Mouse (Mus musculus) liver, embryonic 15.5 days (tissue): ENCODE measurements around the gene Csad. TPM values are rescaled to one million over a fixed set of nuclear protein-coding genes. Genes with fewer than 3 reads are reported as not detected.

Experiments
- ATAC-seq: fragments of 200-750 bp; cut with Nextera tagmentation; 2 replicates; pipeline ENCODE4 v1.8.0; 2017; ENCODE audit warnings: moderate number of reproducible peaks, mild to moderate bottlenecking, moderate library complexity; ENCODE audit not compliant: insufficient read depth
- H3K27ac ChIP-seq: fragments of 300-500 bp; sonication (generic); replicated peaks from 2 replicates; pipeline ENCODE4 v1.5.1; 2015; ENCODE audit warnings: mild to moderate bottlenecking, inconsistent platforms
- H3K27me3 ChIP-seq: fragments of 300-500 bp; sonication (generic); 2 replicates; pipeline ENCODE4 v1.6.1; 2015; ENCODE audit warnings: mild to moderate bottlenecking, inconsistent platforms
- H3K36me3 ChIP-seq: fragments of 300-500 bp; sonication (generic); replicated peaks from 2 replicates; pipeline ENCODE4 v1.6.1; 2015; ENCODE audit warnings: moderate library complexity, mild to moderate bottlenecking, inconsistent platforms
- H3K4me1 ChIP-seq: fragments of 300-500 bp; sonication (generic); replicated peaks from 2 replicates; pipeline ENCODE4 v1.6.1; 2015; ENCODE audit warnings: inconsistent platforms
- H3K4me2 ChIP-seq: fragments of 300-500 bp; sonication (generic); 2 replicates; pipeline ENCODE4 v1.6.1; 2015; ENCODE audit warnings: moderate library complexity, mild to moderate bottlenecking, inconsistent platforms
- H3K4me3 ChIP-seq: fragments of 300-500 bp; sonication (generic); replicated peaks from 2 replicates; pipeline ENCODE4 v1.5.1; 2015; ENCODE audit warnings: mild to moderate bottlenecking, inconsistent platforms
- H3K9ac ChIP-seq: fragments of 300-500 bp; sonication (generic); 2 replicates; pipeline ENCODE4 v1.6.1; 2015; ENCODE audit warnings: moderate library complexity, mild to moderate bottlenecking, inconsistent platforms
- H3K9me3 ChIP-seq: fragments of 300-500 bp; sonication (generic); replicated peaks from 2 replicates; pipeline ENCODE4 v1.6.1; 2016; ENCODE audit warnings: inconsistent platforms
- WGBS: fragments of 180-500 bp; shearing (Covaris S2); methylation state at CpG from one replicate; pipeline ENCODE4 v1.1.7; 2015; ENCODE audit warnings: mixed read lengths; ENCODE audit not compliant: insufficient replicate concordance; 5-methylcytosine and 5-hydroxymethylcytosine counted together
- polyA plus RNA-seq: library from polyadenylated mRNA; unstranded; fragments of >200 nt; fragmentation: Nextera tagmentation; extraction: Ambion mirVana; gene quantifications from 2 replicates; pipeline ENCODE4 v1.2.1, GENCODE M21; 2015

Gene Csad
- polyA plus RNA-seq, 1 experiment from 2014 or later: 40.5 TPM

- peak overlapping the region; percentile 74 for H3K4me2 ChIP-seq
- no peak overlapping the region for H3K9ac ChIP-seq
- peaks cover 94% of the 10 kb centered on the region for H3K27me3 ChIP-seq
- H3K4me1 ChIP-seq: peaks cover 48% of the 10 kb centered on the region
- 0 out of 2 replicates have a peak overlapping the region, but pooled peaks have one; percentile 60 for H3K27ac ChIP-seq
- H3K36me3 ChIP-seq: no peaks in the 10 kb centered on the region
- H3K4me3 ChIP-seq: peak overlapping the region; percentile 56
- no peak for ATAC-seq
- no peaks in the 10 kb centered on the region for H3K9me3 ChIP-seq
- WGBS: 39% methylated on average over 19 of the region's 19 CpGs
These were observed 40.0 kb upstream of the Csad start for GRCm38 (mm10) chr15:102244306-102245191.

GRCm38 (mm10) chr15:102243229-102244190 lies 39.0 kb upstream of the Csad start:
- 13% methylated on average over 22 of the region's 22 CpGs for WGBS
- Histone ChIP-seq H3K4me1 (peaks cover 46% of the 10 kb centered on the region), H3K9me3 (no peaks in the 10 kb centered on the region), H3K9ac (peak overlapping the region; percentile 21; the same call in 1 of the 2 replicates), H3K4me3 (no peak overlapping the region; the same call in 1 of the 2 replicates), H3K36me3 (no peaks in the 10 kb centered on the region), H3K27ac (peak overlapping the region; percentile 60), H3K4me2 (peak overlapping the region; percentile 40), H3K27me3 (peaks cover 94% of the 10 kb centered on the region)
- no peak for ATAC-seq

- no peak overlapping the region; the same call in 1 of the 2 replicates for H3K27ac ChIP-seq
- H3K4me3 ChIP-seq: no peak overlapping the region
- peak overlapping the region; percentile 40 for H3K4me2 ChIP-seq
- H3K9me3 ChIP-seq: no peaks in the 10 kb centered on the region
- H3K9ac ChIP-seq: no peak overlapping the region
- peaks cover 85% of the 10 kb centered on the region for H3K27me3 ChIP-seq
- WGBS: 51% methylated on average over 12 of the region's 12 CpGs
- H3K36me3 ChIP-seq: no peaks in the 10 kb centered on the region
- ATAC-seq: no peak
- H3K4me1 ChIP-seq: peaks cover 43% of the 10 kb centered on the region
These were observed 38.1 kb upstream of the Csad start for GRCm38 (mm10) chr15:102242404-102243228.

- Histone ChIP-seq H3K27me3 (peaks cover 70% of the 10 kb centered on the region), H3K4me3 (no peak overlapping the region), H3K4me2 (no peak overlapping the region), H3K4me1 (peaks cover 31% of the 10 kb centered on the region), H3K9ac (no peak overlapping the region), H3K36me3 (no peaks in the 10 kb centered on the region), H3K27ac (no peak overlapping the region), H3K9me3 (no peaks in the 10 kb centered on the region)
- WGBS: 66% methylated on average over 4 of the region's 4 CpGs
- ATAC-seq: peak; percentile 17; the same call in 1 of the 2 replicates
These were observed 36.1 kb upstream of the Csad start for GRCm38 (mm10) chr15:102240607-102241006.

- H3K36me3 ChIP-seq: no peaks in the 10 kb centered on the region
- WGBS: 54% methylated on average over 11 of the region's 11 CpGs
- H3K4me3 ChIP-seq: no peak overlapping the region
- no peaks in the 10 kb centered on the region for H3K9me3 ChIP-seq
- no peak overlapping the region for H3K9ac ChIP-seq
- H3K4me1 ChIP-seq: peaks cover 31% of the 10 kb centered on the region
- H3K27ac ChIP-seq: no peak overlapping the region
- H3K4me2 ChIP-seq: no peak overlapping the region
- H3K27me3 ChIP-seq: peaks cover 63% of the 10 kb centered on the region
- ATAC-seq: no peak
These were observed 35.3 kb upstream of the Csad start for GRCm38 (mm10) chr15:102239851-102240250.

GRCm38 (mm10) chr15:102239260-102239590 lies 34.7 kb upstream of the Csad start:
- H3K4me3 ChIP-seq: no peak overlapping the region
- H3K4me1 ChIP-seq: peaks cover 32% of the 10 kb centered on the region
- H3K27ac ChIP-seq: no peak overlapping the region
- no peak for ATAC-seq
- H3K9ac ChIP-seq: no peak overlapping the region
- H3K4me2 ChIP-seq: no peak overlapping the region
- H3K36me3 ChIP-seq: no peaks in the 10 kb centered on the region
- H3K9me3 ChIP-seq: no peaks in the 10 kb centered on the region
- peaks cover 56% of the 10 kb centered on the region for H3K27me3 ChIP-seq
- WGBS: 10% methylated on average over 9 of the region's 9 CpGs

GRCm38 (mm10) chr15:102238543-102239259 lies 34.2 kb upstream of the Csad start:
- Histone ChIP-seq H3K27ac (no peak overlapping the region), H3K27me3 (peaks cover 51% of the 10 kb centered on the region), H3K4me3 (no peak overlapping the region), H3K9me3 (no peaks in the 10 kb centered on the region), H3K9ac (no peak overlapping the region), H3K4me2 (no peak overlapping the region), H3K4me1 (peaks cover 37% of the 10 kb centered on the region), H3K36me3 (no peaks in the 10 kb centered on the region)
- 72% methylated on average over 14 of the region's 14 CpGs for WGBS
- no peak for ATAC-seq

GRCm38 (mm10) chr15:102235371-102236027 lies 31.0 kb upstream of the Csad start:
- no peaks in the 10 kb centered on the region for H3K36me3 ChIP-seq
- no peak for ATAC-seq
- H3K27me3 ChIP-seq: peaks cover 22% of the 10 kb centered on the region
- no peak overlapping the region for H3K27ac ChIP-seq
- H3K4me3 ChIP-seq: peak overlapping the region; percentile 7
- H3K4me1 ChIP-seq: peaks cover 53% of the 10 kb centered on the region
- H3K9me3 ChIP-seq: no peaks in the 10 kb centered on the region
- WGBS: 21% methylated on average over 21 of the region's 21 CpGs
- peak overlapping the region; percentile 46 for H3K4me2 ChIP-seq
- H3K9ac ChIP-seq: no peak overlapping the region

GRCm38 (mm10) chr15:102233896-102234295 lies 29.4 kb upstream of the Csad start:
- 0% methylated on average over 2 of the region's 2 CpGs for WGBS

More at GRCm38 (mm10) chr15:102233896-102234295, 29.4 kb upstream of the Csad start:
- no peaks in the 10 kb centered on the region for H3K9me3 ChIP-seq
- H3K27me3 ChIP-seq: peaks cover 9% of the 10 kb centered on the region
- no peaks in the 10 kb centered on the region for H3K36me3 ChIP-seq
- no peak for ATAC-seq
- no peak overlapping the region for H3K4me3 ChIP-seq
- H3K4me1 ChIP-seq: peaks cover 53% of the 10 kb centered on the region
- H3K9ac ChIP-seq: no peak overlapping the region
- H3K27ac ChIP-seq: no peak overlapping the region
- no peak overlapping the region for H3K4me2 ChIP-seq
